Mouse (Mus musculus) C2C12 (cell line): ENCODE measurements at regions not wholly inside any gene's neighbourhood (a gene's known extent, or its start where the extent isn't known, plus 50 kb on each side); places are given as distances from the start of the nearest gene placed in this dataset.

Source experiments
- CEBPB ChIP-seq: IDR thresholded peaks from one replicate; pipeline ENCODE4 v1.6.1; 2011; ENCODE audit warnings: low read depth, mild to moderate bottlenecking, control low read depth, moderate library complexity
- CTCF ChIP-seq: IDR thresholded peaks from one replicate; pipeline ENCODE4 v1.5.1; 2011; ENCODE audit not compliant: control insufficient read depth, insufficient read depth, insufficient read length
- MAX ChIP-seq: IDR thresholded peaks from one replicate; pipeline ENCODE4 v1.6.1; 2011; ENCODE audit warnings: mild to moderate bottlenecking, control low read depth
- MYOG ChIP-seq: IDR thresholded peaks from one replicate; pipeline ENCODE4 v1.6.1; 2011; ENCODE audit not compliant: control insufficient read depth, insufficient read length; ENCODE audit errors: extremely low read depth
- USF1 ChIP-seq: IDR thresholded peaks from one replicate; pipeline ENCODE4 v1.6.1; 2011; ENCODE audit warnings: low read depth, mild to moderate bottlenecking, control low read depth, moderate library complexity

DNA sequence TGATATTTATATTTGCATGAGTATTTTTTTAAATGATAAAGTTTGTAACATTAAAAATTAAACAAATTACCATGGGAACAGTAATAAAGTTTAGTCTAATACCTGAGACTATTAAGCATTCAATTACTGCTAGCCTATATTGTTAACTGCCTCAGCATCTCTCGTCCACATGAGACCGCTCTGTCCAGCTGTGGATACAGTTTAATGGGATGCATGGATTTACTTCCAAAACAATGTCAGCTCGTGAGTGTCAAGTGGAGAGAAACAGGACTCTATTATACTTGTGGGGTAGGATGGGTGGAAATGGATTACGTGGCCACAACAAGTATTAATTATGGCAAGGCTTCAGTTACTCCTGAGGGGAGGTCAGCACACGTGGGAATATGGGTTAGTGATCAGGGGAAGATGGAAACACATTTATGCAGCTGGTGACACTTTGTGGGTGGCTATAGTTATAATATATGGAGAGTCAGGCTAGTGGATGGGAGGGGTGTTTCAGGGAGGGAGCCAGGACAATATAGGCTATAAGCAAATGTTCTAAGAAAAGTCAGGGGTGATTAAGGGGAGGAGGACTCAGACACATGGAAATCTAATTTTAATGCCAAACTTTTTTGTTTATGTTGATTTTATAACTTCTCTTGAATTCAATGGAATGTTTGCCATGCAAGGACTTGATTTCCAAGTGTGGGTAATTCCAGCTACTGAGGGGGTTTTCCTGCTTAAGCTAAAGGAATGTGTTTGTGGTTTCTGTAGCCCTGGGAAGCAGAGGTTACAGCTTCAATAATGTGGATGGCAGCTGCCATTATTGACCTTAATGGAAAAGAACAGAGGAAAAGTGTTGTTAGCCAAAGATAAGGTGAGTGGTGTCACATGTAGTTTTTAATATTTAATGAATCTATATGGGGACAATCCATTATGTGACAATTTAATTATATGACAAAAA lies 384.0 kb upstream of the Robo2 start:
- TF ChIP-seq CTCF (no peak), MAX (no peak), CEBPB (no peak), USF1 (no peak), MYOG (no peak)
